Mouse (Mus musculus) neural tube, embryonic 15.5 days (tissue): Measurements from ENCODE around the gene Rab11fip2. TPM values are rescaled to one million over a fixed set of nuclear protein-coding genes. Genes with fewer than 3 reads are reported as not detected.
A peak's percentile ranks its signal among the peaks of the same experiment; 100 is the strongest.

Source experiments
- ATAC-seq: fragments of 200-750 bp; cut with Nextera tagmentation; 2 replicates; pipeline ENCODE4 v1.8.0; 2017; ENCODE audit warnings: mild to moderate bottlenecking, moderate TSS enrichment, moderate library complexity; ENCODE audit not compliant: low FRiP score
- H3K27ac ChIP-seq: fragments of 300-500 bp; sonication (generic); replicated peaks from 2 replicates; pipeline ENCODE4 v1.5.1; 2015; ENCODE audit warnings: mild to moderate bottlenecking, inconsistent platforms
- H3K27me3 ChIP-seq: fragments of 300-500 bp; sonication (generic); replicated peaks from 2 replicates; pipeline ENCODE4 v1.6.1; 2015; ENCODE audit warnings: inconsistent platforms
- H3K36me3 ChIP-seq: fragments of 300-500 bp; sonication (generic); 2 replicates; pipeline ENCODE4 v1.6.1; 2015; ENCODE audit warnings: inconsistent platforms
- H3K4me1 ChIP-seq: fragments of 300-500 bp; sonication (generic); 2 replicates; pipeline ENCODE4 v1.6.1; 2015; ENCODE audit warnings: inconsistent platforms
- H3K4me2 ChIP-seq: fragments of 300-500 bp; sonication (generic); 2 replicates; pipeline ENCODE4 v1.6.1; 2015; ENCODE audit warnings: inconsistent platforms, mild to moderate bottlenecking, moderate library complexity
- H3K4me3 ChIP-seq: fragments of 300-500 bp; sonication (generic); replicated peaks from 2 replicates; pipeline ENCODE4 v1.5.1; 2015; ENCODE audit warnings: mild to moderate bottlenecking, inconsistent platforms
- H3K9ac ChIP-seq: fragments of 300-500 bp; sonication (generic); replicated peaks from 2 replicates; pipeline ENCODE4 v1.6.1; 2015; ENCODE audit warnings: mild to moderate bottlenecking, inconsistent platforms
- H3K9me3 ChIP-seq: fragments of 300-500 bp; sonication (generic); replicated peaks from 2 replicates; pipeline ENCODE4 v1.6.1; 2016; ENCODE audit warnings: inconsistent platforms
- WGBS: fragments of 180-500 bp; shearing (Covaris S2); methylation state at CpG from one replicate; pipeline ENCODE4 v1.1.7; 2015; ENCODE audit warnings: mixed read lengths; 5-methylcytosine and 5-hydroxymethylcytosine counted together
- polyA plus RNA-seq: library from polyadenylated mRNA; unstranded; fragments of >200 nt; fragmentation: Nextera tagmentation; extraction: Ambion mirVana; gene quantifications from 2 replicates; pipeline ENCODE4 v1.2.1, GENCODE M21; 2015

Rab11fip2 gene
- 8.8 and 9.0 TPM in 2 replicates for polyA plus RNA-seq

GRCm38 (mm10) chr19:59943322-59943871 lies at the start of gene Rab11fip2:
Rab11fip2 (minus strand) TSS chr19:59943654.
- H3K36me3 ChIP-seq: no peaks in the 10 kb centered on the region
- peak within 1 kb of the TSS; percentile 95 for H3K9ac ChIP-seq
- H3K27me3 ChIP-seq: no peaks in the 10 kb centered on the region
- peak within 1 kb of the TSS; percentile 87 for H3K4me3 ChIP-seq
- no peaks in the 10 kb centered on the region for H3K9me3 ChIP-seq
- ATAC-seq: peak; percentile 98
- H3K27ac ChIP-seq: peak within 1 kb of the TSS; percentile 92
- H3K4me2 ChIP-seq: peak within 1 kb of the TSS; percentile 63
- 2% methylated on average over 67 of the region's 72 CpGs for WGBS
- peaks cover 29% of the 10 kb centered on the region for H3K4me1 ChIP-seq

- Histone ChIP-seq H3K27me3 (no peaks in the 10 kb centered on the region), H3K9ac (no peak overlapping the region), H3K36me3 (no peaks in the 10 kb centered on the region), H3K4me2 (no peak overlapping the region), H3K4me1 (no peaks in the 10 kb centered on the region), H3K4me3 (no peak overlapping the region), H3K9me3 (no peaks in the 10 kb centered on the region), H3K27ac (no peak overlapping the region)
- WGBS: 93% methylated on average over 1 of the region's 1 CpGs
- no peak for ATAC-seq
These were observed 38.1 kb upstream of the Rab11fip2 start for GRCm38 (mm10) chr19:59981588-59981987.

GRCm38 (mm10) chr19:59954936-59955335 lies 11.5 kb upstream of the Rab11fip2 start:
- Histone ChIP-seq H3K4me3 (no peak overlapping the region), H3K27ac (no peak overlapping the region), H3K9ac (no peak overlapping the region), H3K36me3 (no peaks in the 10 kb centered on the region), H3K27me3 (no peaks in the 10 kb centered on the region), H3K9me3 (no peaks in the 10 kb centered on the region), H3K4me1 (no peaks in the 10 kb centered on the region), H3K4me2 (no peak overlapping the region)
- ATAC-seq: no peak
- 85% methylated on average over 3 of the region's 3 CpGs for WGBS

- no peaks in the 10 kb centered on the region for H3K9me3 ChIP-seq
- no peak overlapping the region for H3K4me2 ChIP-seq
- no peaks in the 10 kb centered on the region for H3K36me3 ChIP-seq
- no peak overlapping the region for H3K9ac ChIP-seq
- no peak for ATAC-seq
- H3K27ac ChIP-seq: no peak overlapping the region
- no peaks in the 10 kb centered on the region for H3K4me1 ChIP-seq
- WGBS: 88% methylated on average over 5 of the region's 5 CpGs
- no peak overlapping the region for H3K4me3 ChIP-seq
- H3K27me3 ChIP-seq: no peaks in the 10 kb centered on the region
These were observed 6.3 kb upstream of the Rab11fip2 start for GRCm38 (mm10) chr19:59949731-59950130.

- Histone ChIP-seq H3K4me3 (peak overlapping the region; percentile 87), H3K4me2 (peak overlapping the region; percentile 63), H3K9me3 (no peaks in the 10 kb centered on the region), H3K27me3 (no peaks in the 10 kb centered on the region), H3K4me1 (peaks cover 29% of the 10 kb centered on the region), H3K36me3 (no peaks in the 10 kb centered on the region), H3K27ac (peak overlapping the region; percentile 92), H3K9ac (peak overlapping the region; percentile 95)
- peak; percentile 87 for ATAC-seq
- WGBS: 1% methylated on average over 19 of the region's 27 CpGs
These were observed 635 bp downstream of the Rab11fip2 start for GRCm38 (mm10) chr19:59942716-59943321.

GRCm38 (mm10) chr19:59939711-59940110 lies 3.7 kb downstream of the Rab11fip2 start:
- Histone ChIP-seq H3K9ac (no peak overlapping the region), H3K4me2 (0 out of 2 replicates have a peak overlapping the region, but pooled peaks have one; percentile 3), H3K27ac (no peak overlapping the region), H3K36me3 (peaks cover 2% of the 10 kb centered on the region; the same call in 1 of the 2 replicates), H3K4me1 (peaks cover 29% of the 10 kb centered on the region), H3K27me3 (no peaks in the 10 kb centered on the region), H3K4me3 (no peak overlapping the region), H3K9me3 (no peaks in the 10 kb centered on the region)
- no peak for ATAC-seq
- WGBS: 70% methylated on average over 5 of the region's 5 CpGs

GRCm38 (mm10) chr19:59932085-59932484 lies 11.4 kb downstream of the Rab11fip2 start:
- whole genome bisulfite sequencing: 94% methylated on average over 10 of the region's 10 CpGs
- no peak overlapping the region for H3K9ac ChIP-seq
- H3K4me2 ChIP-seq: no peak overlapping the region
- no peak overlapping the region for H3K27ac ChIP-seq
- H3K9me3 ChIP-seq: no peaks in the 10 kb centered on the region
- no peak for ATAC-seq
- no peak overlapping the region for H3K4me3 ChIP-seq
- H3K27me3 ChIP-seq: no peaks in the 10 kb centered on the region
- no peaks in the 10 kb centered on the region for H3K4me1 ChIP-seq
- peaks cover 2% of the 10 kb centered on the region; the same call in 1 of the 2 replicates for H3K36me3 ChIP-seq

- Histone ChIP-seq H3K4me2 (no peak overlapping the region), H3K9ac (no peak overlapping the region), H3K9me3 (no peaks in the 10 kb centered on the region), H3K4me3 (no peak overlapping the region), H3K36me3 (no peaks in the 10 kb centered on the region), H3K4me1 (no peaks in the 10 kb centered on the region), H3K27ac (no peak overlapping the region), H3K27me3 (no peaks in the 10 kb centered on the region)
- ATAC-seq: no peak
- 65% methylated on average over 4 of the region's 4 CpGs for WGBS
These were observed 14.8 kb downstream of the Rab11fip2 start for GRCm38 (mm10) chr19:59928672-59929071.

- Histone ChIP-seq H3K4me3 (no peak overlapping the region), H3K9me3 (no peaks in the 10 kb centered on the region), H3K4me2 (no peak overlapping the region), H3K27ac (no peak overlapping the region), H3K27me3 (no peaks in the 10 kb centered on the region), H3K36me3 (no peaks in the 10 kb centered on the region), H3K4me1 (no peaks in the 10 kb centered on the region), H3K9ac (no peak overlapping the region)
- no peak for ATAC-seq
- WGBS: 88% methylated on average over 1 of the region's 1 CpGs
These were observed 17.3 kb downstream of the Rab11fip2 start for GRCm38 (mm10) chr19:59926125-59926524.

GRCm38 (mm10) chr19:59920846-59921245 lies 22.6 kb downstream of the Rab11fip2 start:
- no peaks in the 10 kb centered on the region for H3K9me3 ChIP-seq
- H3K27ac ChIP-seq: no peak overlapping the region
- 82% methylated on average over 3 of the region's 3 CpGs for WGBS
- H3K4me3 ChIP-seq: no peak overlapping the region
- H3K9ac ChIP-seq: no peak overlapping the region
- ATAC-seq: no peak
- H3K27me3 ChIP-seq: no peaks in the 10 kb centered on the region
- H3K4me1 ChIP-seq: 0 out of 2 replicates have a peak, but pooled peaks cover 3% of the 10 kb centered on the region
- H3K4me2 ChIP-seq: no peak overlapping the region
- no peaks in the 10 kb centered on the region for H3K36me3 ChIP-seq

GRCm38 (mm10) chr19:59917901-59918613 lies 25.4 kb downstream of the Rab11fip2 start:
- no peak for ATAC-seq
- Histone ChIP-seq H3K27me3 (no peaks in the 10 kb centered on the region), H3K4me3 (no peak overlapping the region), H3K9ac (no peak overlapping the region), H3K27ac (no peak overlapping the region), H3K4me2 (no peak overlapping the region), H3K4me1 (0 out of 2 replicates have a peak, but pooled peaks cover 3% of the 10 kb centered on the region), H3K36me3 (no peaks in the 10 kb centered on the region), H3K9me3 (no peaks in the 10 kb centered on the region)
- WGBS: 90% methylated on average over 2 of the region's 2 CpGs

- Histone ChIP-seq H3K36me3 (peaks cover 5% of the 10 kb centered on the region; the same call in 1 of the 2 replicates), H3K9me3 (no peaks in the 10 kb centered on the region), H3K4me1 (no peaks in the 10 kb centered on the region), H3K4me3 (no peak overlapping the region), H3K4me2 (no peak overlapping the region), H3K9ac (no peak overlapping the region), H3K27me3 (no peaks in the 10 kb centered on the region), H3K27ac (no peak overlapping the region)
- ATAC-seq: no peak
- WGBS: 35% methylated on average over 4 of the region's 4 CpGs
These were observed 31.9 kb downstream of the Rab11fip2 start for GRCm38 (mm10) chr19:59911554-59911953.
